ENCODE assay signal across 26 mouse cellular contexts in genomic region chr10:69497382-69497781, GRCm38 (mm10).
DNase-seq lines count a peak whose midpoint lies in the region; ATAC-seq and TF ChIP-seq lines count a peak whose summit lies in the region.
"Had no signal": no experiment of that assay in that cellular context is flagged by ENCODE, and none has a peak within 500 bp of the region (broad histone marks: within the 10 kb centered on the region; RNA-seq: fewer than 3 reads in every experiment).

No protein-coding gene starts in this region.

- no peak overlapping the region for H3K9ac ChIP-seq in hindbrain, postnatal 0 days (replicated peaks; ENCODE audit: low read length)
- no peak overlapping the region for H3K9ac ChIP-seq in hindbrain, embryonic 16.5 days (ENCODE audit: low read depth, low read length)
- no peak overlapping the region for H3K9ac ChIP-seq in kidney, embryonic 16.5 days (replicated peaks; ENCODE audit: low read length)
- H3K9ac ChIP-seq: heart, embryonic 12.5 days; limb, embryonic 13.5 days; lung, embryonic 15.5 days; midbrain, embryonic 15.5 days; neural tube, embryonic 15.5 days; stomach, embryonic 15.5 days had no signal

- no peak for ATAC-seq in hindbrain, postnatal 0 days
- ATAC-seq in hindbrain, embryonic 16.5 days = no peak
- no peak for ATAC-seq in kidney, embryonic 16.5 days (ENCODE audit: low FRiP score, low TSS enrichment)
- ATAC-seq: intestine, embryonic 16.5 days; midbrain, embryonic 15.5 days had no signal

- no peak overlapping the region for H3K27ac ChIP-seq in hindbrain, postnatal 0 days
- H3K27ac ChIP-seq in hindbrain, embryonic 16.5 days (ENCODE audit: low read depth, low read length) = no peak overlapping the region
- H3K27ac ChIP-seq in kidney, embryonic 16.5 days (ENCODE audit: low read length) = no peak overlapping the region
- H3K27ac ChIP-seq: heart, adult 2 months; hindbrain, embryonic 10.5 days; left cerebral cortex, adult 2 months; limb, embryonic 13.5 days; lung, embryonic 15.5 days; midbrain, embryonic 10.5 days; midbrain, embryonic 15.5 days; neural tube, embryonic 15.5 days; stomach, embryonic 15.5 days had no signal

- peak; percentile 5 for DNase-seq in hindbrain, postnatal 0 days (ENCODE audit: low spot score)
- peak; percentile 45 for DNase-seq in brain, embryonic 14.5 days (ENCODE audit: low read depth)
- peak; percentile 26 to 50 for DNase-seq in layer of hippocampus, adult 8-10 months (ENCODE audit: low spot score in 2 of 2)
- DNase-seq in retina, embryonic 14.5 days (ENCODE audit: low spot score) = peak; percentile 39
- DNase-seq in urinary bladder, adult 18-20 months (ENCODE audit: low spot score in 2 of 2) = no peak
- DNase-seq: adrenal gland, postnatal 25 days; B cell, adult 2 months; cerebellum, adult 2 months; cerebellum, postnatal 36 days; gastrocnemius, postnatal 25 days; heart, adult 2 months; kidney, adult 8-10 months; kidney, postnatal 10 days had no signal

- peaks cover 9% of the 10 kb centered on the region for H3K4me1 ChIP-seq in hindbrain, postnatal 0 days (ENCODE audit: insufficient read depth, low read length)
- H3K4me1 ChIP-seq in hindbrain, embryonic 16.5 days (ENCODE audit: control insufficient read depth, insufficient read depth, low read depth, low read length) = peaks cover 11% of the 10 kb centered on the region
- H3K4me1 ChIP-seq in kidney, embryonic 16.5 days (ENCODE audit: insufficient read depth, low read length) = peaks cover 9% of the 10 kb centered on the region
- H3K4me1 ChIP-seq: stomach, embryonic 15.5 days had no signal

- no peaks in the 10 kb centered on the region for H3K9me3 ChIP-seq in hindbrain, postnatal 0 days (ENCODE audit: low read length)
- no peaks in the 10 kb centered on the region for H3K9me3 ChIP-seq in hindbrain, embryonic 16.5 days (ENCODE audit: control insufficient read depth, low read length)
- H3K9me3 ChIP-seq in kidney, embryonic 16.5 days (ENCODE audit: low read length) = no peaks in the 10 kb centered on the region
- H3K9me3 ChIP-seq: heart, embryonic 12.5 days; hindbrain, embryonic 10.5 days; limb, embryonic 13.5 days; lung, embryonic 15.5 days; midbrain, embryonic 10.5 days; midbrain, embryonic 15.5 days; neural tube, embryonic 15.5 days; stomach, embryonic 15.5 days had no signal

- H3K36me3 ChIP-seq in hindbrain, postnatal 0 days (ENCODE audit: insufficient read depth, low read length) = no peaks in the 10 kb centered on the region
- H3K36me3 ChIP-seq in hindbrain, embryonic 16.5 days (ENCODE audit: control insufficient read depth, insufficient read depth, low read length) = no peaks in the 10 kb centered on the region
- no peaks in the 10 kb centered on the region for H3K36me3 ChIP-seq in kidney, embryonic 16.5 days (ENCODE audit: insufficient read depth, low read length)
- H3K36me3 ChIP-seq: heart, embryonic 12.5 days; hindbrain, embryonic 10.5 days; limb, embryonic 13.5 days; lung, embryonic 15.5 days; midbrain, embryonic 10.5 days; midbrain, embryonic 15.5 days; neural tube, embryonic 15.5 days; stomach, embryonic 15.5 days had no signal

- TF ChIP-seq CTCF in hindbrain, postnatal 0 days (IDR thresholded peaks at IDR 0.05; ENCODE audit: low read depth) = no peak
- no peak for TF ChIP-seq CTCF in brain, embryonic 14.5 days (IDR thresholded peaks at IDR 0.05; ENCODE audit: borderline replicate concordance, extremely low read depth, insufficient read depth, insufficient read length)

- H3K27me3 ChIP-seq in hindbrain, postnatal 0 days (ENCODE audit: insufficient read depth, low read length) = no peaks in the 10 kb centered on the region
- H3K27me3 ChIP-seq in hindbrain, embryonic 16.5 days (replicated peaks; ENCODE audit: control insufficient read depth, insufficient read depth, low read length) = no peaks in the 10 kb centered on the region
- no peaks in the 10 kb centered on the region for H3K27me3 ChIP-seq in kidney, embryonic 16.5 days (ENCODE audit: insufficient read depth, low read length)
- H3K27me3 ChIP-seq: heart, embryonic 12.5 days; limb, embryonic 13.5 days; lung, embryonic 15.5 days; midbrain, embryonic 15.5 days; neural tube, embryonic 15.5 days; stomach, embryonic 15.5 days had no signal

- 63% methylated on average over 17 of the region's 17 CpGs for WGBS in hindbrain, postnatal 0 days
- WGBS in hindbrain, embryonic 16.5 days = 79% methylated on average over 17 of the region's 17 CpGs
- 88% methylated on average over 17 of the region's 17 CpGs for WGBS in kidney, embryonic 16.5 days

- H3K4me3 ChIP-seq in hindbrain, postnatal 0 days (ENCODE audit: low read length) = no peak overlapping the region
- no peak overlapping the region for H3K4me3 ChIP-seq in hindbrain, embryonic 16.5 days (ENCODE audit: low read length)
- no peak overlapping the region for H3K4me3 ChIP-seq in kidney, embryonic 16.5 days (ENCODE audit: low read length)
- H3K4me3 ChIP-seq: heart, adult 2 months; heart, embryonic 12.5 days; hindbrain, embryonic 10.5 days; left cerebral cortex, adult 2 months; limb, embryonic 13.5 days; lung, embryonic 15.5 days; midbrain, embryonic 10.5 days; midbrain, embryonic 15.5 days; neural tube, embryonic 15.5 days; stomach, embryonic 15.5 days had no signal

- no peak for TF ChIP-seq POLR2A in brain, embryonic 14.5 days (IDR thresholded peaks at IDR 0.05; ENCODE audit: borderline replicate concordance, extremely low read depth, insufficient read depth, insufficient read length, poor library complexity, severe bottlenecking)

- no peak overlapping the region for H3K4me2 ChIP-seq in hindbrain, postnatal 0 days (ENCODE audit: low read depth, low read length)
- H3K4me2 ChIP-seq in hindbrain, embryonic 16.5 days (ENCODE audit: low read length) = no peak overlapping the region
- H3K4me2 ChIP-seq in kidney, embryonic 16.5 days (replicated peaks; ENCODE audit: low read depth, low read length) = no peak overlapping the region
- H3K4me2 ChIP-seq: heart, embryonic 12.5 days; limb, embryonic 13.5 days; liver, embryonic 11.5 days; lung, embryonic 15.5 days; midbrain, embryonic 15.5 days; neural tube, embryonic 15.5 days; stomach, embryonic 15.5 days had no signal

Comparison
In these comparisons a context has a peak if more than half of its experiments do, and no peak if none do; other contexts are left out.
1. DNase-seq: peak in hindbrain, postnatal 0 days (single experiment), brain, embryonic 14.5 days (single experiment), layer of hippocampus, adult 8-10 months (2 of 2) and retina, embryonic 14.5 days (single experiment); none in urinary bladder, adult 18-20 months (0 of 2).